Mouse (Mus musculus) lung, postnatal 0 days (tissue): ENCODE results near the gene Psmd9.

Source experiments
- CTCF ChIP-seq: IDR thresholded peaks from 2 replicates; pipeline ENCODE4 v1.5.1; 2016; ENCODE audit warnings: antibody characterized with exemption, mild to moderate bottlenecking
- EP300 ChIP-seq: IDR thresholded peaks from 2 replicates; pipeline ENCODE4 v1.6.1; 2016; ENCODE audit warnings: antibody characterized with exemption, mild to moderate bottlenecking, control low read depth

- peak; percentile 86 for TF ChIP-seq CTCF
- no peak for TF ChIP-seq EP300
These were observed 13.8 kb upstream of the Psmd9 start for GRCm38 (mm10) chr5:123155425-123155824.
